Mouse (Mus musculus) midbrain, postnatal 0 days (tissue): ENCODE measurements around the gene Dtx3l. TPM values are rescaled to one million over a fixed set of nuclear protein-coding genes. Genes with fewer than 3 reads are reported as not detected.

ENCODE experiments used
- ATAC-seq: fragments of 200-750 bp; cut with Nextera tagmentation; 2 replicates; pipeline ENCODE4 v1.8.0; 2017; ENCODE audit warnings: moderate number of reproducible peaks, mild to moderate bottlenecking, moderate TSS enrichment, moderate library complexity; ENCODE audit not compliant: low FRiP score
- DNase-seq: peaks from one replicate; pipeline ENCODE4 v3.0.0-alpha.2; 2015; ENCODE audit warnings: low spot score
- H3K27ac ChIP-seq: fragments of 300-500 bp; sonication (generic); 2 replicates; pipeline ENCODE4 v1.5.1; 2014; ENCODE audit warnings: low read depth, mild to moderate bottlenecking, low read length, mixed read lengths
- H3K27me3 ChIP-seq: fragments of 300-500 bp; sonication (generic); 2 replicates; pipeline ENCODE4 v1.6.1; 2014; ENCODE audit warnings: low read length, control low read depth, mixed read lengths; ENCODE audit not compliant: insufficient read depth
- H3K36me3 ChIP-seq: fragments of 300-500 bp; sonication (generic); 2 replicates; pipeline ENCODE4 v1.6.1; 2014; ENCODE audit warnings: low read length, control low read depth, mixed read lengths; ENCODE audit not compliant: insufficient read depth
- H3K4me1 ChIP-seq: fragments of 300-500 bp; sonication (generic); 2 replicates; pipeline ENCODE4 v1.6.1; 2014; ENCODE audit warnings: mild to moderate bottlenecking, control low read depth, antibody characterized with exemption, low read length, mixed read lengths; ENCODE audit not compliant: insufficient read depth
- H3K4me2 ChIP-seq: fragments of 300-500 bp; sonication (generic); 2 replicates; pipeline ENCODE4 v1.6.1; 2014; ENCODE audit warnings: low read depth, mild to moderate bottlenecking, low read length, mixed read lengths; ENCODE audit not compliant: poor library complexity, severe bottlenecking
- H3K4me3 ChIP-seq: fragments of 300-500 bp; sonication (generic); 2 replicates; pipeline ENCODE4 v1.5.1; 2014; ENCODE audit warnings: low read depth, mild to moderate bottlenecking, low read length, moderate library complexity
- H3K9ac ChIP-seq: fragments of 300-500 bp; sonication (generic); replicated peaks from 2 replicates; pipeline ENCODE4 v1.6.1; 2014; ENCODE audit warnings: mild to moderate bottlenecking, low read length, moderate library complexity, mixed read lengths; ENCODE audit not compliant: poor library complexity, severe bottlenecking
- H3K9me3 ChIP-seq: fragments of 300-500 bp; sonication (generic); 2 replicates; pipeline ENCODE4 v1.6.1; 2016; ENCODE audit warnings: low read length, control low read depth
- CTCF ChIP-seq: IDR thresholded peaks from 2 replicates; pipeline ENCODE4 v1.5.1; 2016; ENCODE audit warnings: antibody characterized with exemption, mild to moderate bottlenecking
- WGBS: fragments of 180-500 bp; shearing (Covaris S2); extraction: QIAGEN DNeasy Blood & Tissue Kit; methylation state at CpG from one replicate; pipeline ENCODE4 v1.1.7; 2014; 5-methylcytosine and 5-hydroxymethylcytosine counted together
- polyA plus RNA-seq: library from polyadenylated mRNA; unstranded; fragments of >200 nt; fragmentation: Nextera tagmentation; extraction: Ambion mirVana; gene quantifications from 2 replicates; pipeline ENCODE4 v1.2.1, GENCODE M21; 2015
- total RNA-seq: library from RNA; depleted of rRNA; stranded (reverse); fragments of >200 nt; gene quantifications from 2 replicates; pipeline ENCODE4 v1.2.3, GENCODE M21; 2014

Gene Dtx3l
- total and polyA plus RNA-seq, 2 experiments from 2014 or later = 0.93 to 1.9 TPM

DNA sequence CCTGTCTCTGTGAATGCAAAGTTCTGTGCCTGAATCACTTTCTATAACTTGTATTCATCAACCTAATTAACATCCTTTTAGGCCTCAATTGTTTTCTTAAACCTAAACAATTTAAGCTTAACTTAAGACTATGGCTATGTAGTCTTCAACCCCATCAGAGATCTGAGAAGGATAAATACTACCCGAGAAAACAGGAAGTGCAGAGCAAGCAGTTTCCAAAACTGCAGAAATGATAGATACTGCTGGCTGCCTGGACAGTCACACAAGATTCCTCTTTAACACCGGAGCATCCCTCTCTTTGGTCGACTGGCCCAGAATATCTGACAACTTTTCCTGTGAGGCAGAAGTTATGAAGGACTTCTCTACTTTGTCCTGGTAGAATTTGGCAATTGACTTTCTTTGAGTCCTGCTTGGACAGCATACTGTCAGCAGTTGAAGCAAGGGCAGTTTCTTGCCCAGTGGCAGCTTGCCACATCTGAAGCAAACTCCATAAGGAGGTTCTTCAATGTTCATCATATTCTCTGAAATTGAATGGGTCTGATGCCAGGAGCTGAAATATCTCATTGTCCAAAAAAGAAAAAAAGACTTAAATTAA is 16.6 kb downstream of the Dtx3l start:
- Histone ChIP-seq H3K27me3 (no peaks in the 10 kb centered on the region), H3K9me3 (no peaks in the 10 kb centered on the region), H3K27ac (no peak overlapping the region), H3K4me2 (no peak overlapping the region), H3K4me3 (no peak overlapping the region), H3K36me3 (no peaks in the 10 kb centered on the region), H3K9ac (no peak overlapping the region), H3K4me1 (no peaks in the 10 kb centered on the region)
- ATAC-seq (no peak), DNase-seq (no peak)
- WGBS = 86% methylated on average over 3 of the region's 3 CpGs
- TF ChIP-seq CTCF = no peak

DNA sequence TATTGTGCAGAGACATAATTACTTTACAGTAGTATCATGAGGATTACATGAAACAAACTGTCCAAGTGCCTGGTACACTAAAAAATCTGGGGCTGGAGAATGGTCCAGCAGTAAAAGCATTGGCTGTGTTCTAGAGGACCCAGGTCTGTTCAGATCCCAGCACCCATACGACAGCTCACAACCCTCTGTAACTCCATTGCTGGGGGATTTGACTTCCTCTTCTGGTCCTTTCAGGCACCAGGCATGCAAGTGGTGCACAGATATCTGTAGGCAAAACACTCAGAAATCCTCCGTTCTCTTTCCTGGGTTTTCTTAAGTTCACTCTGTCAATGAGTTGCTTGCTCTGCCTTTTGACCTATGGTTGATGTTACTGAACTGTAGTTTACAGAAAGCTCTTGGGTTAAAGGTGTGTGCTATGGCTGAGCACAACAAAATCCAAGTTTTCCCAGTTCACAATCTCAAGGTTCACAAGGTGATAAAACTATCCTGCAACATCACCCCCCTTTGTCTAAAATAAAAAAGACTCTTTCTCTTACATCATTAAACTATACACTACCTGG is 17.2 kb downstream of the Dtx3l start:
- Histone ChIP-seq H3K9ac (no peak overlapping the region), H3K9me3 (no peaks in the 10 kb centered on the region), H3K4me2 (no peak overlapping the region), H3K27me3 (no peaks in the 10 kb centered on the region), H3K36me3 (no peaks in the 10 kb centered on the region), H3K27ac (no peak overlapping the region), H3K4me1 (no peaks in the 10 kb centered on the region), H3K4me3 (no peak overlapping the region)
- 86% methylated on average over 2 of the region's 2 CpGs for WGBS
- DNase-seq (no peak), ATAC-seq (no peak)
- TF ChIP-seq CTCF = no peak

DNA sequence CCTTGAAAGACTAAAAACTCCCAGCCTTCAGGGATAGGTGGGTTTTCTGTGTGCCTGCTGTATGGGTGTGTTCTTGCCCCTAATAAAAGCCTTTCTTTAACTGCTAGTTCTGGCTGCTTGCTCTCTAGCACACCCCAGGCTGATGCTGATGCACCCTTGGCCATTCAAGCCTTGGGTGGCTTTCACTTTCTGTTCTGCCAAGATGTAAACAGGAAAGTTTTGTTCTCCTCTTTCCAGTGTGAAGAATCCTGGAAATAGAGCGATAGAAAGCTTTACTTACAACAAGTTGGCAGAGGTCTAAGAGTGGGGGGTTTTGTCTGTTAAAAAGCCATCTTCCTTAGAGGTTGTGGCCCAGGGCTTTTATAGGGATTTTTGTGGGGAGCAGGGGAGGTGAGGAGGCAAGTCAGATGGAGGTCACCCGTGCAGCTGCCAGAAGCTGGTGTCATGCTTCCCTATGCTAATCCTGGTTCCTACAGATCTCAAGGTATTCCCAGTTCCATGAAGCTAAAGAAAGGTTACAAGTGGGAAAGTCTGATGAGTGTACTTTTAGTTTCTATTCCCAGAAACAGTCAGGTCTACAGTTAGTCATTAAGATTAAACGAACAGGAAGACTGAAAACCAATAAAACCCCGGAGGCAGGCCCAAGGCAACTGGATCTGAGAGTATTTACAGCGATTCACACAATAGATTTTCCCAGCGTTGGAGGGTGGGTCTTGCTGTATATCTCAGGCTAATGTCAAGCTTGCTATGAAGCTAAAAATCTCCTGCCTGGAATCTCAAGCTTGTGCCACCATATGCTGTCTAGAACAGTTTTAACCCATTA is 20.0 kb downstream of the Dtx3l start:
- Histone ChIP-seq H3K4me3 (no peak overlapping the region), H3K36me3 (no peaks in the 10 kb centered on the region), H3K4me2 (no peak overlapping the region), H3K9ac (no peak overlapping the region), H3K27ac (no peak overlapping the region), H3K9me3 (no peaks in the 10 kb centered on the region), H3K4me1 (no peaks in the 10 kb centered on the region), H3K27me3 (no peaks in the 10 kb centered on the region)
- DNase-seq (no peak), ATAC-seq (no peak)
- no peak for TF ChIP-seq CTCF
- 87% methylated on average over 6 of the region's 6 CpGs for WGBS

DNA sequence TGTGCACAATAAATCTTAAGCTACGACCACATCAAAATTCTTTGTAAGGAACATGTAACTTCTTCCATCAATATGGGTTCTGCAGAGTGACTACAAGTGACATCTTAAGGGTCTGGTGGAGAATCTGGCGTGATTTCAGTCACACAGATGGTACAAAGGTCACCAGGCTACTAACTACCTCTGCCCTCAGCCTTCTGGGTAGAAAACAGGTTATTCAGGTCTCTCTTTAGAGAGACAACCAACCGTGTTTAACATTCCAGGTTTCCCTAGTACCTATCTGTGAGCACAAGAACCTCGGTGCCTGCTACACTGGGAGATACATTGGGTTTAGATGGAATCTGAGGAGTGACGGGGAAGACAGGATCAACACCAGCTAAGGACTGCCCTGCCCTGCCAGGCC is 24.6 kb downstream of the Dtx3l start:
- Histone ChIP-seq H3K4me2 (no peak overlapping the region), H3K27me3 (no peaks in the 10 kb centered on the region), H3K9me3 (no peaks in the 10 kb centered on the region), H3K27ac (no peak overlapping the region), H3K4me3 (no peak overlapping the region), H3K36me3 (no peaks in the 10 kb centered on the region), H3K4me1 (no peaks in the 10 kb centered on the region), H3K9ac (no peak overlapping the region)
- 78% methylated on average over 5 of the region's 5 CpGs for WGBS
- DNase-seq (no peak), ATAC-seq (no peak)
- TF ChIP-seq CTCF = no peak

DNA sequence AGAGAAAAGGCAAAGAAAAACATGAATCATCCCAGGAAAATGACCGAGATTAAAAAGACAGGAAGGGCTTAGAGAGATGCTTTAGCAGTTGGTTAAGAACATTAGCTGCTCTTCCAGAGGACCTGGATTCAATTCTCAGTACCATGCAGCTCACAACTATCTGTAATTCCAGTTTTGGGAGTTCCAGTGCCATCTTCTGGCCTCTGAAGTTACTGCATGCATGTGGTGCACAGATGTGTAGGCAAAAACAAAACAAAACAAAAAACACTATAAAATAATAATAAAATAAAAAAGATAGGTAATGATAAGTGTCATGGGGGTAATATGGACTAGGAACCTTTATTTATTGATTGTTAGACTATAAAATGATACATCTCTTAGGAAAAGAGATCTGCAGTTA is 25.4 kb downstream of the Dtx3l start:
- ATAC-seq = no peak
- peak; percentile 50 for TF ChIP-seq CTCF
- WGBS = 68% methylated on average over 1 of the region's 1 CpGs

DNA sequence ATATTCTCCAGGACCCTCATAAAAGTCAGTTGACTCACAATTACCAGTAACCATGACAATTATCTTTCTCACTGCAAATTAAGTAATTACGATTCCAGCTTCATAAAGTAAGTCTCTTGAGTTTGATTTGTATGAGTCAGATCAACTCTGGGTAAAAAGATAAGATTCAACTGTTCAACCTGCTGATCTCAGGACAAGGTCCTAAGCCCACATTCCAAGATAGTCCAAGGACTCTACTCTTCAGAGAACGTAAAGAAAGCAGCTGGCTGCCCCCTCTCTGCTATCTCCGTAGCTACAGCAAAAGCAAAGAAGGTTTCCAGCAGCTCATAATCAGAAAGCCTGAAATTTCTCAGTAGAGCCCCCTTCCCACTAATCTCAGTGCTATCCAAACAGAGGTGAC is 27.5 kb downstream of the Dtx3l start:
- H3K36me3 ChIP-seq = no peaks in the 10 kb centered on the region
- H3K4me2 ChIP-seq = no peak overlapping the region
- H3K27me3 ChIP-seq = no peaks in the 10 kb centered on the region
- H3K9me3 ChIP-seq = no peaks in the 10 kb centered on the region
- TF ChIP-seq CTCF = peak; percentile 15; the same call in 1 of the 2 replicates
- H3K9ac ChIP-seq = no peak overlapping the region
- H3K27ac ChIP-seq = no peak overlapping the region
- ATAC-seq (no peak), DNase-seq (no peak)
- no peaks in the 10 kb centered on the region for H3K4me1 ChIP-seq
- WGBS = 75% methylated on average over 3 of the region's 3 CpGs
- H3K4me3 ChIP-seq = no peak overlapping the region

More for the DNA sequence above, 25.4 kb downstream of the Dtx3l start:
- Histone ChIP-seq H3K9me3 (no peaks in the 10 kb centered on the region), H3K27ac (no peak overlapping the region), H3K27me3 (no peaks in the 10 kb centered on the region), H3K4me2 (no peak overlapping the region), H3K4me1 (no peaks in the 10 kb centered on the region), H3K9ac (no peak overlapping the region), H3K36me3 (no peaks in the 10 kb centered on the region), H3K4me3 (no peak overlapping the region)
- no peak for DNase-seq
